Mouse (Mus musculus) heart, adult 11 months (tissue): ENCODE results near the gene Tnfaip6.

ENCODE experiments used
- DNase-seq: peaks from one replicate; pipeline ENCODE4 v3.0.0; 2022

Tnfaip6 gene

DNA sequence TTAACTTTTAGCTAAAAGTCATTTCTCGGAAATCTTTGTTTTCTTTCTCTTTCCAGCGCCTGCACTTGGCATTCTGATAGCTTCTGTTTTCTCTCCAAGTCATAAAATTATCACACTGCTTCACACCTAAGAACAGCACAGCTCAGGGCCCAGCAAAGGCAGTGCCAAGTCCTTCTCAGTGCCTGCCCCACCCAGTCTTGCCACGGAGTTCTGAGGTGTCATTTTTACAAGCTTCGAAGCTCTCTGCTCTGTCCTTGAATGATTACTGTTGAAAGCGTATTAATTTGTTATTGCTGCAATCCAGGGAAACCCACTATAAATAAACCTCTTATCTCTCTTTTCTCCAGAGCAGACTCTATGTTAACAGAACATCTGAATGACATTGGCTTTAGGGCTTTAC is 15.7 kb downstream of the Tnfaip6 start:
- no peak for DNase-seq

DNA sequence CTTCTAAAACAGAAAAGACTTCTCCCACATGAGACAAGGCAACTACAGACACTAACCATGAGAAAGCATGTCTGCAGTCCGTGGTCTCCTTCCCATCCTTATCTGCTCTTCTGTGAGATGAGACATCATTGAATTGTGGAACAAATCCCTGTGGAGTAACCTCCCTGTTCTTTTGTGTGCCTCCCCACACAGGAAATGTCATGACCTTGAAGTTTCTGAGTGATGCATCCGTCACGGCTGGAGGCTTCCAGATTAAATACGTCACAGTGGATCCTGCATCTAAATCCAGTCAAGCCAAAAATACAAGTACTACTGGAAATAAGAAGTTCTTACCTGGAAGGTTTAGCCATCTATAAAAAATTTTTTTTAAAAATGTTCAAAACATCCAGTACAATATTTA is 17.8 kb downstream of the Tnfaip6 start:
- no peak for DNase-seq

DNA sequence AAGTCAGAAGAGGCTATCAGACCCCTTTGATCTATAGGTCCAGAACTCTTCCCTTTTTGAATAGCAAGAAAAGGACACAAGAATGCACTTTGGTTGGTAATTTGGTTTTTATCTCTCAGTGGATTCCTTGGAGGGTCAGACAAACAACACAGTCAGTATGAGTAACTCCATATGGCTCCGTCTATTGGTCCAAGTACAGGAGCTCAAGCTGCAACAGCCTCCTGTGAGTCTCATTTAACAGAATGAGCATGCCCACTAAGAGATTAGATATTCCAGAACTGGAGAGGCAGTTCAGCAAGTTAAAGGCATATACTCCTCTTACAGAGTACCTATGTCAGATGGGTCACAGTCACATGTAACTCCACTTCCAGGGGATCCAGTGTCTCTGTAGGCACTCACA is 19.3 kb downstream of the Tnfaip6 start:
- DNase-seq = peak; percentile 85

DNA sequence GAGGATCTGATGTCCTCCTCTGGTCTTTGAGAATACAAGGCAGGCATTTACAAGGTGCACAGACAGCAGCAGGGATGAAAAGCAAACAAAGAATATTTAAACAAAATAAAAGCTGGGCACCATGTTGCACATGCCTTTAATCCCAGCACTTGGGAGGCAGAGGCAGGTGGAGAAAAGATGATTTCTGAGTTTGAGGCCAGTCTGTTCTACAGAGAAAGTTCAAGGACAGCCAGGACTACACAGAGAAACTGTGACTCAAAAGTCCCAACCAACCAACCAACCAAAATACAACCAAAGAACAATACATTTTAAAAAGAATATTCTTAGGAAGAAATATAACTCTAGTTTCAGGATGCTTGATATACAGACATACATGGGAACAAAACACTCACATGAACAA is 19.9 kb downstream of the Tnfaip6 start:
- DNase-seq = no peak

DNA sequence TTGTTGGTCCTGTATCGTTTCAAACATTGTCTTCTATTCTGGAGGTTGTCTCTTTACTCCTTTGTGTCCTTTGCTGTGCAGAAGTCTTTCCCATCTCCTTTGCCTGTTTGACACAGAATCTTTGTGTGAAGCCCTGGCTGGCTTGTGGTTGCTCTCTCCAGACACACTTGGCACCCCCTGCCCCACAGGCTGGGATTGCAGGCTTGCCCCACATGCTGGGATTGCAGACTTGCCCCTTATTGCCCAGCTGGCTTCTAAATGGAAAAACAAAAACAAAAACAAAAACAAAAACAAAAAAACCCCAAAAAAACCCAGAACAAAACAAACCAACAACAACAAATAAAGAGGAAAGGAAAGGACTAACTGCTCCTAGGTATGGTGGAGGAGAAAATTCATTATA is 30.8 kb downstream of the Tnfaip6 start:
- no peak for DNase-seq

DNA sequence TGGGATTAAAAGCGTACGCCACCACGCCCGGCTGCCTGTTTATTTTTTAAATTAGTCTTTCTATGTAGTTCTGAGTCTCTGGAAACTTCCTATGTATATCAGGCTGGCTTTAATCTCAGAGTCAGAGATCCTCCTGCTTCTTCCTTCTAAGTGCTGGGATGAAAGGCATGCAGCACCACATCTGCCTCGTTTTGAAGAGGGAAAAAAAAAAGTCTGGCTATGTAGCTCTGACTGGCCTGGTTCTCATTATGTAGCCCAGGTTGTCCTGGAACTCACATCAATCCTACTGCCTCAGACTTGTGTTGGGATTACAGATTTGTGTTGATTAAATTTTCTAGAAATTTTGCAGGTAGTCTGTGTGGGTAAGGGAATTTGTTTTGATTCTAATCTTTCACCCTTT is 33.0 kb downstream of the Tnfaip6 start:
- no peak for DNase-seq

DNA sequence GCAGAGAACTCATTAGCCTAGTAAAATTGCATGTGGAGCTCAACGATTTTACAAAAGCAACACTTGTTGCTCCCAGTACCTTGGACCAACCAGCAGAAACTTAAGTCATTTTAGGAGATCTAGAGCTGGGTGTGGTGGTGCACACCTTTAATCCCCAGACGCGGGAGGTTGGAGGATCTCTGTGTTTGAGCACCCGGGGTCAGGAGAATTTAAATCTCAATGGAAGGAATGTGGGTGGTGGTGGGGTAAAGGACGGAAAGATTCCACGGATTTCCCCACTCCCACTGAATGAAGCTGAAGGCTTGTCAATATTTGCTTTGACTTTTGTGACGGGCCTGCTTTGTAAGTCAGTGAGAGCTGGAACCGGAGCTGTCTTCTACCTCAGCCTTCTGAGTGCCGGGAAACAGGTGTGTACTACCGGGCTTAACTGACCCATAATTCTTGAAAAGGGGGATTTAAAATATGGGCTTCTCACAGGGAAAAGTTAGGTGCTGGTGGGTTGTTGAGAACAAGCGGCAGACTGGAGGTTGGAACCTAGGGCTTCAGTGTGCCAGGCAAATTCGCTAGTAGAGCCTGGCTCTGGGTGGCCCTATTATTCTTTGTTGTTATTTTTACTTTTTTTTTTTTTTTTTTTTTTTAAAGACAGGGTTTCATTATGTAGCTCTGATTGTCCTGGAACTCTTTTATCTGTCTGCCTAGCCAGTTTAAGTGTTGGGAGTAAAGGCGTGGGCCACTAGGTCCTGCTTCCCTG is 33.6 kb downstream of the Tnfaip6 start:
- no peak for DNase-seq

DNA sequence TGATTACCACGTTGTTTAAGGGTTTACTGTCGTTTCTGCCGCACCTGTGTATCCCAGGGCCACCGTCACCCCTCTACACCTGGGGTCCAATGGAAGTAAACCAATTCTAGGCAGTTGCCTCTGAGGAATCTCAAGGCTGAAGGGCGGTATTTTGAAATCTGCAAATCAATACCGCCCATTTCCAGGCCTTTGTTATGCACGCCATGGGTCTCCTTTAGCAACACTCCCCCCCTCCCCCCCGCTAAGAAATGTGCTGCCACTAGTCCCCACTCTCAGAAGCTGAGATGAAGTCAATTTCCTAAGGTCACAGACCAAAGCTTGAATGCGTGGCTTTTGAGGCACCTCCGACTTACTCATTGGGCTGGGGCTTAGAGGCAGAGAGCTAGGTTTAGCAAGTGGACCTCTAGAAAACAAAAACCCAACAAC is 34.3 kb downstream of the Tnfaip6 start:
- DNase-seq = peak; percentile 89

DNA sequence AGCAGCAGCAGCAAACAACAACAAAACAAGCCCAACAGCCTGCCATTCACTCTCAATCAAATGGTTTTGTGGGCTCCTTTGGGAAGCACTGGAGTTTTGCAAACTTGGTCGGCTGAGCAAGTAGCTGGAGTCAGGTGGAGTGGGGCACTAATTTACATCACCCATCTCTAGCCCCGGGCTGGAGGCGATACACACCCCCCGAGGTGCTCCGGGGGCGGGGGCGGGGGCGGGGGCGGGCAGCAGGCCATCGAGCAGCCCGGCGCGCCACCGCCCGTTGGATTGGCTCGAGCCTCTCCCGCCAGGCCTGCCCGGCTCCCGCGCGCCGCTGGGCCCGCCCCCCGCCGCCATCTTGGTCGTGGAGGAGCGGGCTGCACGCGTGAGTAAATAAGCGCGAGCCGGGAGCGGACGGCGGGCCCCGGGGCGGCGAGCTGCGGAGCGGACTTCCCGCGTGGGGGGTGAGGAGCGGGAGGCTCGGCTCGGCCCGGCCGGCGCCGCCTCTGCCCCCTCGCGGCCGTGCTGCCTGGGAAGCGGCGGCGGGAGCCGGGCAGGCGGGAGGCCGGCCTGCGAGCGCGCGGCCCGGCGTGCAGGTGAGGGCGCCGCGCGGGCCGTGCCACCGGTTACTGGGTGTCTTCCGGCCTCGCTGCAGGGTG is 34.8 kb downstream of the Tnfaip6 start, which contains the start of gene Rif1:
Rif1 (plus strand) TSS at position 342 of the 650 bp plus-strand sequence.
- peak; percentile 98 for DNase-seq

DNA sequence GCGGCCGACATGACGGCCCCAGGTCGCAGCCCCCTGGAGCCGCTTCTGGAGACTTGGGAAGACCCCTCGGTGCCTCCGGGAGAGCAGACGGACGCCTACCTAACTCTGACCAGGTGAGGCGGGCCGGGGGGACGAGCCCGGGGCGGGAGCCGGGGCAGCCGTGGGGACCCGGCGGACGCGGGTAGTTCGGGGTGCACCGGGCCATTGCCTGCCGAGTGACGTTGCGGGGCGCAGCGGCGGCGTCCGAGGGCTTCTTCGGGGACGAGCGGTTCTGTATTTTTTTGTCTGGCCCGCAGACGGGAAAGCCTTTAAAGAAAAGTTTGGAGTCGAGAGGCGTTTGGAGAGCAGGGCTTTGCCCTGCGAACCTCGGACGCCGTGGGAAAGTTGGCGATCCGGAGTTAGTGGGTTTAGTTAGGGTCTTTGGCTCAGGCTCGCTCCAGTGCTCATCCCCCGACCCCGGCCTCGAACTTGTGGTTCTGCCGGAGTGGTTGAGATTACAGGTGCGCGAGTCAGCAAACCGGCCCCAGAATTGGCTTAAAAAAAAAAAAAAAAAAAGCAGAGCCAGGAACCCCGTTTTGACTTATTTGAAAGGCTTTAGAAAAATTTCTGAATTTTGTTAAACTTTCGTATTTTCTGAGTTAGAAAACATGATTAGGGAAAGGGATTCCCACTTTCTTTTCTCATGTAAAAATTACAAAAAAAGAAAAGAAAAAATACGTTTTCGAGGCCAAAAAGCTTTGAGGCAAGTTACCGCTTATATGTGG is 35.5 kb downstream of the Tnfaip6 start:
- DNase-seq = no peak

DNA sequence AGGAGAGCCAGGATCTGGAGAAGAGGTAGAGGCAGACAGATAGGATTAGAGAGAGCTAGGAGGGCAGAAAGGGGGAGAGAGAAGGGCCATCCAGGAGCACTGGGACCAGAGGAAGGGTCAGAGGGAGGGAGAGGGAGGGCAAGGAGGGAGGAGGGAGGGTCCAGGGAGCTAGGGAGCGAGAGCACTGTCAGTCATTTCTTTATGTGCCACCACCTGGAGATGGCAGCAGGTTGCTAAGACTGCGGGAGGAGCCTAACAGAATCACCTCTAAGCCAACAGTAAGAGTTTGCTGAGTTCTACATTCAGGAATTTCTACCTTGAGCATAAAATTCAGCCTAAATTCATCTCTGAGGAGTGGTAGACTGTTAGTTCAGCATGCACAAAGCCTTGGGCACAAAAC is 40.9 kb downstream of the Tnfaip6 start:
- peak; percentile 67 for DNase-seq

DNA sequence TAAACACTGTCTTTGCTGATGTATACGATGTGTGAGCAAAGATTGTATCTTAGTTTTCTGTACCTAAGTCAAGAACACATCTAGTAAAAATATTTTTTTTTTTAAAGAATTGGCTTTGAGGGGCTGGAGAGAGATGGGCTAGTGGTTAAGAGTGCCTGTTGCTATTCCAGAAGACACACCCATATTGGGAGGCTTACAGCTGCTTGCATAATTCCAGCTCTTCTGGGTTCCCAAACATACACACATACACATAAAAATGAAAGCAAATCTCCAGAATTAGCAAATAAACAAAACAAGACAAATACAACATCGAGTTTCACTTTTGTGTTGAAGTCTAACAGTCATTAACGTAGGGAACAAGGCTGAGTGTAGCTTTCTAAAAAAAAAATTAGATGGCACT is 46.2 kb downstream of the Tnfaip6 start:
- DNase-seq = peak; percentile 37

DNA sequence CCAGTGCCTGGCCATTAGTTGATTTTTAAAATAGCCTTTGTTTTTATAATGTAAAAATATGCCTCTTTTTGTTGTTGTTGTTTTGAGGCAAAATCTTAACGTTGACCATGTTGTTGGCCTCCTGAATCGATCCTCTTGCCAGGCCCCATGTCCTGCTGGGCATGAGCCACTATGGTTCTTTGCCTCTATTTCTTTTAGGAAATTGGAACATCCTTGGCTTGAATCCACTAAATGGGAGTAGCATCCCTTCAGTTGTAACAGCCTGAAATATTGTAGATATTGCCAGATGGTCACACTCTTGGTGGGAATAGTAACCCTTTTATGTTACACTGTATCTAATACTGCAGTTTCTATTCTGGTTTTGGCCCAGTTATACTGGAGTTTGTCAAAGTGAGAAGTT is 46.8 kb downstream of the Tnfaip6 start:
- DNase-seq = peak; percentile 30
